Mouse (Mus musculus) testis, adult 2 months (tissue): ENCODE measurements around the gene Ccser1.

ENCODE experiments used
- CTCF ChIP-seq: fragments of 200-500 bp; IDR thresholded peaks from 2 replicates; pipeline ENCODE4 v1.5.1; 2012; ENCODE audit warnings: low read depth, mild to moderate bottlenecking, inconsistent platforms, low read length, moderate library complexity; ENCODE audit not compliant: control insufficient read depth, insufficient read depth, insufficient replicate concordance
- POLR2A ChIP-seq: fragments of 200-500 bp; IDR thresholded peaks from 2 replicates; pipeline ENCODE4 v1.6.1; 2012; ENCODE audit warnings: low read depth, mild to moderate bottlenecking, inconsistent platforms, low read length, moderate library complexity; ENCODE audit not compliant: control insufficient read depth

- no peak for TF ChIP-seq CTCF
- no peak for TF ChIP-seq POLR2A
Observed at GRCm38 (mm10) chr6:61155718-61156117, 24.4 kb upstream of the Ccser1 start.
